Mouse (Mus musculus) embryonic facial prominence, embryonic 14.5 days (tissue): Measurements from ENCODE around the gene Prtg. TPM values are rescaled to one million over a fixed set of nuclear protein-coding genes. Genes with fewer than 3 reads are reported as not detected.
A peak's percentile ranks its signal among the peaks of the same experiment; 100 is the strongest.

Experiments used
- ATAC-seq: fragments of 200-750 bp; cut with Nextera tagmentation; 2 replicates; pipeline ENCODE4 v1.8.0; 2017; ENCODE audit warnings: low read depth, moderate number of reproducible peaks, moderate TSS enrichment
- DNase-seq: peaks from one replicate; pipeline ENCODE4 v3.0.0-alpha.2; 2015; ENCODE audit warnings: low spot score
- H3K27ac ChIP-seq: fragments of 300-500 bp; sonication (generic); replicated peaks from 2 replicates; pipeline ENCODE4 v1.5.1; 2014; ENCODE audit warnings: low read depth, mild to moderate bottlenecking, low read length, moderate library complexity
- H3K27me3 ChIP-seq: fragments of 300-500 bp; sonication (generic); replicated peaks from 2 replicates; pipeline ENCODE4 v1.6.1; 2014; ENCODE audit warnings: low read length; ENCODE audit not compliant: control insufficient read depth, insufficient read depth
- H3K36me3 ChIP-seq: fragments of 300-500 bp; sonication (generic); 2 replicates; pipeline ENCODE4 v1.6.1; 2014; ENCODE audit warnings: low read length, mixed read lengths; ENCODE audit not compliant: control insufficient read depth, insufficient read depth
- H3K4me1 ChIP-seq: fragments of 300-500 bp; sonication (generic); 2 replicates; pipeline ENCODE4 v1.6.1; 2014; ENCODE audit warnings: antibody characterized with exemption, low read length; ENCODE audit not compliant: control insufficient read depth, insufficient read depth
- H3K4me2 ChIP-seq: fragments of 300-500 bp; sonication (generic); 2 replicates; pipeline ENCODE4 v1.6.1; 2014; ENCODE audit warnings: low read depth, mild to moderate bottlenecking, low read length, moderate library complexity, mixed read lengths
- H3K4me3 ChIP-seq: fragments of 300-500 bp; sonication (generic); 2 replicates; pipeline ENCODE4 v1.5.1; 2014; ENCODE audit warnings: low read depth, mild to moderate bottlenecking, low read length
- H3K9ac ChIP-seq: fragments of 300-500 bp; sonication (generic); 2 replicates; pipeline ENCODE4 v1.6.1; 2014; ENCODE audit warnings: low read depth, mild to moderate bottlenecking, low read length, moderate library complexity, mixed read lengths
- H3K9me3 ChIP-seq: fragments of 300-500 bp; sonication (generic); 2 replicates; pipeline ENCODE4 v1.6.1; 2016; ENCODE audit warnings: low read length; ENCODE audit not compliant: control insufficient read depth
- WGBS: fragments of 180-500 bp; shearing (Covaris S2); extraction: QIAGEN DNeasy Blood & Tissue Kit; methylation state at CpG from one replicate; pipeline ENCODE4 v1.1.7; 2014; 5-methylcytosine and 5-hydroxymethylcytosine counted together
- polyA plus RNA-seq: library from polyadenylated mRNA; unstranded; fragments of >200 nt; fragmentation: Nextera tagmentation; extraction: Ambion mirVana; gene quantifications from 2 replicates; pipeline ENCODE4 v1.2.1, GENCODE M21; 2014

Gene Prtg
- polyA plus RNA-seq, 1 experiment from 2014 or later = 1.3 TPM

- Histone ChIP-seq H3K9ac (peak within 1 kb of the TSS; percentile 68), H3K27ac (peak within 1 kb of the TSS; percentile 24; the same call in 1 of the 2 replicates), H3K4me1 (0 out of 2 replicates have a peak, but pooled peaks cover 3% of the 10 kb centered on the region), H3K4me2 (peak within 1 kb of the TSS; percentile 64), H3K27me3 (no peaks in the 10 kb centered on the region), H3K36me3 (no peaks in the 10 kb centered on the region), H3K4me3 (peak within 1 kb of the TSS; percentile 62), H3K9me3 (no peaks in the 10 kb centered on the region)
- ATAC-seq (peak; percentile 94), DNase-seq (peak; percentile 92)
- 4% methylated on average over 43 of the region's 43 CpGs for WGBS
Measured at GRCm38 (mm10) chr9:72958521-72959450, 152.1 kb downstream of the Prtg start, which contains the start of the genes Dyx1c1 and Gm44503. TSS of gene Dyx1c1 (plus strand) at chr9:72958785. TSS of gene Gm44503 (plus strand) at chr9:72958852.

GRCm38 (mm10) chr9:72961346-72961745, 154.7 kb downstream of the Prtg start:
- Histone ChIP-seq H3K27ac (no peak overlapping the region), H3K4me3 (no peak overlapping the region), H3K9ac (no peak overlapping the region), H3K9me3 (no peaks in the 10 kb centered on the region), H3K27me3 (no peaks in the 10 kb centered on the region), H3K36me3 (no peaks in the 10 kb centered on the region), H3K4me2 (no peak overlapping the region), H3K4me1 (0 out of 2 replicates have a peak, but pooled peaks cover 3% of the 10 kb centered on the region)
- WGBS = 66% methylated on average over 8 of the region's 8 CpGs
- ATAC-seq (no peak), DNase-seq (no peak)

GRCm38 (mm10) chr9:72961959-72962358, 155.3 kb downstream of the Prtg start:
- H3K9me3 ChIP-seq = no peaks in the 10 kb centered on the region
- H3K9ac ChIP-seq = no peak overlapping the region
- no peak overlapping the region for H3K27ac ChIP-seq
- H3K27me3 ChIP-seq = no peaks in the 10 kb centered on the region
- 59% methylated on average over 15 of the region's 15 CpGs for WGBS
- ATAC-seq = no peak
- no peaks in the 10 kb centered on the region for H3K36me3 ChIP-seq
- peak; percentile 10 for DNase-seq
- no peak overlapping the region for H3K4me3 ChIP-seq
- H3K4me1 ChIP-seq = 0 out of 2 replicates have a peak, but pooled peaks cover 3% of the 10 kb centered on the region
- no peak overlapping the region for H3K4me2 ChIP-seq

Other genes starting within 250 kb of the Prtg start
- 649 and 733 TPM in 2 replicates for gene Nedd4, start 144.5 kb upstream of the Prtg start, polyA plus RNA-seq
- 7.1 and 7.9 TPM in 2 replicates for gene Pygo1, start 118.8 kb downstream of the Prtg start, polyA plus RNA-seq
- gene Dyx1c1, start 151.9 kb downstream of the Prtg start, polyA plus RNA-seq = 2.0 and 2.1 TPM in 2 replicates
- not detected in 2 replicates for gene Gm44503, start 152.0 kb downstream of the Prtg start, polyA plus RNA-seq
- 15.0 and 21.2 TPM in 2 replicates for gene Ccpg1os, start 178.5 kb downstream of the Prtg start, polyA plus RNA-seq
- gene Ccpg1, start 178.6 kb downstream of the Prtg start, polyA plus RNA-seq = 33.3 and 38.3 TPM in 2 replicates
- 11.5 and 14.6 TPM in 2 replicates for gene Pigb, start 233.5 kb downstream of the Prtg start, polyA plus RNA-seq
- 2.1 and 2.5 TPM in 2 replicates for gene Rab27a, start 238.0 kb downstream of the Prtg start, polyA plus RNA-seq